Mouse (Mus musculus): ENCODE data around the gene Ptprt. TPM values are rescaled to one million over a fixed set of nuclear protein-coding genes. Genes with fewer than 3 reads are reported as not detected.

Gene Ptprt
- 0.33 and 0.79 TPM in 2 replicates for polyA plus RNA-seq (2015; fragmentation: Nextera tagmentation; extraction: Ambion mirVana)

DNA sequence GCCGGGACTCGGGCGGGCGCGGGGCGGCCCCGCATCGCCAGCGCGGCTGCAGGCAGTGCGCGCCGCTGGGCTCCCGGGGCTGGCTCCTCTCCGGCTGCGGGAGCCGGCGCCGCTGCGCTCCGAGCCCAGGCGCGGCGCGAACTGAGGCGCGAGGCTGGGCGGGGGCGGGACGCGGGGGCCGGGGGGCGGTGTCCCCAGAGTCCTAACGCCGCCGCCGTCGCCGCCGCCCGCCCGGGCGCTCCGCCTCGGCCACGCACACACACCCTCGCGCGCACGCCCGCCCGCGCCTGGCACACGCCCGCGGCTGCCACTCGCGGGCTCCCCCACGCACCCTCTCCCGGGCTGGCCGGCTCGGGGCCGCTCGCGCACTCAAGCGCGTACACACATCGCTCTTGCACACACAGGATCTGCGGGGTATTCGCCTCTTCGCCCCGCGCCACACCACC lies at the start of gene Ptprt:
TSS of gene Ptprt (minus strand) at position 207 of the 446 bp plus-strand sequence.
- Histone ChIP-seq H3K4me2 (ENCODE audit: low read depth, low read length) (peak within 1 kb of the TSS; percentile 50), H3K36me3 (replicated peaks; ENCODE audit: insufficient read depth, low read length) (no peaks in the 10 kb centered on the region), H3K9ac (replicated peaks) (no peak within 1 kb of the TSS), H3K27me3 (ENCODE audit: insufficient read depth, low read length) (peaks cover 31% of the 10 kb centered on the region), H3K4me1 (ENCODE audit: insufficient read depth) (no peaks in the 10 kb centered on the region), H3K27ac (ENCODE audit: low read depth) (no peak within 1 kb of the TSS), H3K4me3 (ENCODE audit: low read depth, low read length) (peak within 1 kb of the TSS; percentile 29), H3K9me3 (ENCODE audit: low read length) (no peaks in the 10 kb centered on the region)
- DNase-seq (no peak), ATAC-seq (no peak)
- TF ChIP-seq CTCF (IDR thresholded peaks at IDR 0.05; ENCODE audit: low read depth) (no peak), EP300 (IDR thresholded peaks at IDR 0.05; ENCODE audit: low read depth) (no peak)
- 2% methylated on average over 26 of the region's 73 CpGs for WGBS (ENCODE audit: insufficient replicate concordance)

- ATAC-seq (no peak), DNase-seq (no peak)
- Histone ChIP-seq H3K27me3 (ENCODE audit: insufficient read depth, low read length) (no peaks in the 10 kb centered on the region), H3K27ac (ENCODE audit: low read depth) (no peak overlapping the region), H3K4me2 (ENCODE audit: low read depth, low read length) (no peak overlapping the region), H3K9ac (replicated peaks) (no peak overlapping the region), H3K4me1 (ENCODE audit: insufficient read depth) (no peaks in the 10 kb centered on the region), H3K9me3 (ENCODE audit: low read length) (no peaks in the 10 kb centered on the region), H3K4me3 (ENCODE audit: low read depth, low read length) (no peak overlapping the region), H3K36me3 (replicated peaks; ENCODE audit: insufficient read depth, low read length) (no peaks in the 10 kb centered on the region)
- 60% methylated on average over 2 of the region's 2 CpGs for WGBS (ENCODE audit: insufficient replicate concordance)
- TF ChIP-seq CTCF (IDR thresholded peaks at IDR 0.05; ENCODE audit: low read depth): no peak
- TF ChIP-seq EP300 (IDR thresholded peaks at IDR 0.05; ENCODE audit: low read depth): no peak
These were observed 49.5 kb upstream of the Ptprt start for GRCm38 (mm10) chr2:162710443-162710842.

DNA sequence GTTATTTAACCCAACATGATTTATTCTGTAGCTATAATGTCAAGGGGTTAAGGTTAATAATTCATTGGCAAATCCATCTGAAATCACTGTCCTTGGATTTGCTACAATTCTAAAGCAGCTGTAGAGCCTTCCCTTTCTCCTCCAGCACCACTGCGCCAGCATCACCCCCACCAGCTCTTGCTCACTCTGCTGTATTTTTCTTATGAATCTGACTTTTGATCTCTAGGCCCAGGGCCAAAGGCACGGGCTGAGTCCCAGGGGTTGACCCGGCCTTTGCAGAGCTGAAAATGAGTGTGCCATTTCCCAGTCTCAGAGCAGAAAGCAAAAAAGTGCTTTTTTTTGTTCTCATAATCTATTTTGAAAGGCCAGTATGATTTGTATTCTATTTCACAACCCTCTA lies 38.7 kb upstream of the Ptprt start:
- Histone ChIP-seq H3K27me3 (ENCODE audit: insufficient read depth, low read length) (no peaks in the 10 kb centered on the region), H3K4me3 (ENCODE audit: low read depth, low read length) (no peak overlapping the region), H3K4me2 (ENCODE audit: low read depth, low read length) (no peak overlapping the region), H3K4me1 (ENCODE audit: insufficient read depth) (no peaks in the 10 kb centered on the region), H3K9ac (replicated peaks) (no peak overlapping the region), H3K36me3 (replicated peaks; ENCODE audit: insufficient read depth, low read length) (no peaks in the 10 kb centered on the region), H3K27ac (ENCODE audit: low read depth) (no peak overlapping the region), H3K9me3 (ENCODE audit: low read length) (no peaks in the 10 kb centered on the region)
- no peak for ATAC-seq
- WGBS (ENCODE audit: insufficient replicate concordance): 68% methylated on average over 3 of the region's 3 CpGs
- no peak for TF ChIP-seq EP300 (IDR thresholded peaks at IDR 0.05; ENCODE audit: low read depth)
- no peak for TF ChIP-seq CTCF (IDR thresholded peaks at IDR 0.05; ENCODE audit: low read depth)
- no peak for DNase-seq

DNA sequence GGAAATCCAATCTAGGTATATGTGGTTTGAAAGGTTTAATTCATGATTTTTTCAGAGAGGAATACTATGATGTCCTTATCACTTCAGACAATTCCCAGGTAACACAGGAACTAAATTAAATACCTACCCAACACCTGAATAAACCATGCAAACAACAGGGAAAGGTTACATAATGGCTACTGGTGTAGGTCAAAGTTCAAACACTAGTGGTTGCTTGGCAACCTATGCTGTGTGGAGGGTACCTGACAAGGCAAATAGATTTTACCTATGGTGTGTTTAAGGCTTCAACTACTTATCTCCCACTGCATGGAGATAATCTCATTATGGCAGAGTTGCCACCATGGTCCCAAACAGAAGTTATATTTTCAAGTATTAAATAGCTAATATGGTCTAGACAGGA lies 38.1 kb upstream of the Ptprt start:
- H3K9me3 ChIP-seq (ENCODE audit: low read length): no peaks in the 10 kb centered on the region
- no peak overlapping the region for H3K4me3 ChIP-seq (ENCODE audit: low read depth, low read length)
- no peak for DNase-seq
- no peaks in the 10 kb centered on the region for H3K27me3 ChIP-seq (ENCODE audit: insufficient read depth, low read length)
- no peak overlapping the region for H3K27ac ChIP-seq (ENCODE audit: low read depth)
- no peak for ATAC-seq
- no peaks in the 10 kb centered on the region for H3K36me3 ChIP-seq (replicated peaks; ENCODE audit: insufficient read depth, low read length)
- no peak for TF ChIP-seq EP300 (IDR thresholded peaks at IDR 0.05; ENCODE audit: low read depth)
- no peak for TF ChIP-seq CTCF (IDR thresholded peaks at IDR 0.05; ENCODE audit: low read depth)
- no peak overlapping the region for H3K9ac ChIP-seq (replicated peaks)
- no peaks in the 10 kb centered on the region for H3K4me1 ChIP-seq (ENCODE audit: insufficient read depth)
- H3K4me2 ChIP-seq (ENCODE audit: low read depth, low read length): no peak overlapping the region

DNA sequence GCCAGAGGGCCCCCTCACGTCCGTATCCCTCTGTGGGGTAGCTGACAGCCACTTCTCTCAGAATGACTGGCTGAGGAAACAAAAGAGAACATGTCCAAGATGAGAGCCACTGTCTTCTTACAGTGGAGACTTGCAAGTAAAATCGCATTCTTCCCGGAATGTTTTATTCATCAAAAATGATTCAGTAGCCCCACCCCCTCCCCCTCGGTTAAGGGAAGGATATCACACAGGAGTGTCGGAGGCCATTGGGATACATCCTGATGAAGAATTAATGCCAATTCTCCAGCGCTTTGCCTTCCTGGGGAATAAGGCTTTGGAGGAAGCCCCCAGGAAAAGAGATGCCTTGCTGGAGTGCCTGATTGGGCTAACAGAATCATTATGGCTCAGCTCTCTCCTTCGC lies 37.1 kb upstream of the Ptprt start:
- H3K4me1 ChIP-seq (ENCODE audit: insufficient read depth): no peaks in the 10 kb centered on the region
- no peaks in the 10 kb centered on the region for H3K36me3 ChIP-seq (replicated peaks; ENCODE audit: insufficient read depth, low read length)
- 79% methylated on average over 8 of the region's 8 CpGs for WGBS (ENCODE audit: insufficient replicate concordance)
- TF ChIP-seq CTCF (IDR thresholded peaks at IDR 0.05; ENCODE audit: low read depth) (no peak), EP300 (IDR thresholded peaks at IDR 0.05; ENCODE audit: low read depth) (no peak)
- H3K9ac ChIP-seq (replicated peaks): no peak overlapping the region
- no peak overlapping the region for H3K27ac ChIP-seq (ENCODE audit: low read depth)
- ATAC-seq (no peak), DNase-seq (no peak)
- H3K9me3 ChIP-seq (ENCODE audit: low read length): no peaks in the 10 kb centered on the region
- H3K4me2 ChIP-seq (ENCODE audit: low read depth, low read length): no peak overlapping the region
- H3K4me3 ChIP-seq (ENCODE audit: low read depth, low read length): no peak overlapping the region
- H3K27me3 ChIP-seq (ENCODE audit: insufficient read depth, low read length): no peaks in the 10 kb centered on the region

GRCm38 (mm10) chr2:162697151-162697550 lies 36.2 kb upstream of the Ptprt start:
- Histone ChIP-seq H3K36me3 (replicated peaks; ENCODE audit: insufficient read depth, low read length) (no peaks in the 10 kb centered on the region), H3K4me3 (ENCODE audit: low read depth, low read length) (no peak overlapping the region), H3K27me3 (ENCODE audit: insufficient read depth, low read length) (no peaks in the 10 kb centered on the region), H3K9me3 (ENCODE audit: low read length) (no peaks in the 10 kb centered on the region), H3K27ac (ENCODE audit: low read depth) (no peak overlapping the region), H3K4me2 (ENCODE audit: low read depth, low read length) (no peak overlapping the region), H3K4me1 (ENCODE audit: insufficient read depth) (no peaks in the 10 kb centered on the region), H3K9ac (replicated peaks) (no peak overlapping the region)
- no peak for TF ChIP-seq CTCF (IDR thresholded peaks at IDR 0.05; ENCODE audit: low read depth)
- TF ChIP-seq EP300 (IDR thresholded peaks at IDR 0.05; ENCODE audit: low read depth): no peak
- ATAC-seq (no peak), DNase-seq (no peak)
- WGBS (ENCODE audit: insufficient replicate concordance): 73% methylated on average over 10 of the region's 10 CpGs

GRCm38 (mm10) chr2:162692143-162692542 lies 31.2 kb upstream of the Ptprt start:
- no peak overlapping the region for H3K9ac ChIP-seq (replicated peaks)
- no peaks in the 10 kb centered on the region for H3K4me1 ChIP-seq (ENCODE audit: insufficient read depth)
- H3K9me3 ChIP-seq (ENCODE audit: low read length): no peaks in the 10 kb centered on the region
- no peaks in the 10 kb centered on the region for H3K27me3 ChIP-seq (ENCODE audit: insufficient read depth, low read length)
- no peak for TF ChIP-seq EP300 (IDR thresholded peaks at IDR 0.05; ENCODE audit: low read depth)
- TF ChIP-seq CTCF (IDR thresholded peaks at IDR 0.05; ENCODE audit: low read depth): no peak
- H3K4me3 ChIP-seq (ENCODE audit: low read depth, low read length): no peak overlapping the region
- WGBS (ENCODE audit: insufficient replicate concordance): 85% methylated on average over 11 of the region's 12 CpGs
- ATAC-seq (no peak), DNase-seq (no peak)
- H3K36me3 ChIP-seq (replicated peaks; ENCODE audit: insufficient read depth, low read length): no peaks in the 10 kb centered on the region
- no peak overlapping the region for H3K4me2 ChIP-seq (ENCODE audit: low read depth, low read length)
- H3K27ac ChIP-seq (ENCODE audit: low read depth): no peak overlapping the region
